Mouse (Mus musculus): ENCODE results near the gene Cox15. TPM values are rescaled to one million over a fixed set of nuclear protein-coding genes. Genes with fewer than 3 reads are reported as not detected.
A peak's percentile ranks its signal among the peaks of the same experiment; 100 is the strongest.

Cox15 gene
- polyA plus RNA-seq, 1 experiment, result 18.5 TPM

GRCm38 (mm10) chr19:43766451-43766850 lies 13.7 kb upstream of the Cox15 start:
- TF ChIP-seq CTCF (IDR thresholded peaks at IDR 0.05; ENCODE audit: low read depth, low read length) (no peak), POLR2A (IDR thresholded peaks at IDR 0.05; ENCODE audit: borderline replicate concordance, low read depth, low read length) (no peak)
- H3K4me1 ChIP-seq (ENCODE audit: control insufficient read depth, insufficient read depth, low read length), result peaks cover 7% of the 10 kb centered on the region
- H3K27ac ChIP-seq (ENCODE audit: insufficient read depth, low read depth, low read length), result no peak overlapping the region
- H3K4me3 ChIP-seq (ENCODE audit: insufficient read depth, low read length), result no peak overlapping the region

GRCm38 (mm10) chr19:43762410-43762809 lies 9.6 kb upstream of the Cox15 start:
- H3K4me3 ChIP-seq (ENCODE audit: insufficient read depth, low read length), result no peak overlapping the region
- TF ChIP-seq POLR2A (IDR thresholded peaks at IDR 0.05; ENCODE audit: borderline replicate concordance, low read depth, low read length) (no peak), CTCF (IDR thresholded peaks at IDR 0.05; ENCODE audit: low read depth, low read length) (no peak)
- no peak overlapping the region for H3K27ac ChIP-seq (ENCODE audit: insufficient read depth, low read depth, low read length)
- H3K4me1 ChIP-seq (ENCODE audit: control insufficient read depth, insufficient read depth, low read length), result peaks cover 2% of the 10 kb centered on the region; the same call in 1 of the 2 replicates

GRCm38 (mm10) chr19:43761543-43762256 lies 8.9 kb upstream of the Cox15 start:
- no peak for TF ChIP-seq CTCF (IDR thresholded peaks at IDR 0.05; ENCODE audit: low read depth, low read length)
- TF ChIP-seq POLR2A (IDR thresholded peaks at IDR 0.05; ENCODE audit: borderline replicate concordance, low read depth, low read length), result no peak
- Histone ChIP-seq H3K27ac (ENCODE audit: insufficient read depth, low read depth, low read length) (no peak overlapping the region), H3K4me1 (ENCODE audit: control insufficient read depth, insufficient read depth, low read length) (peaks cover 2% of the 10 kb centered on the region; the same call in 1 of the 2 replicates), H3K4me3 (ENCODE audit: insufficient read depth, low read length) (no peak overlapping the region)

DNA sequence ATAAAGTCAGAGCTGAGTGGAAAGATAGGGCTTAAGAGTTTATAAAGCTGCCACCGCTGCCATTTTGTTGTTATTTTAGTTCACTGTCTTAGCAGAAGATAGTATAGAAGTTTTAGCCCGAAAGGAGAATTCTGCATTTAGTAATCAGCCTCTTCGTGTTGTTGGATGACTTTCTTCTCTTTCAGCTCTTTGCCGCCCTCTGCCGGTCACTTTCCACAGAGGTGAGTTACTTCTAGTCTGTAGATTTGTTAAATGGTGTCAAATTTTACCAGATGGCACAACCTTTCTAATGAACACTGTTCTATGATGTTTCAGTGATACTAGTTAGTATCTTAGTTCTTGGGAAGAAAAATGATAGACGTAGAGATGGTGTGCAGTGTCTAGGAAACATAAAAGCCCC lies 7.7 kb upstream of the Cox15 start:
- H3K4me3 ChIP-seq (ENCODE audit: insufficient read depth, low read length), result no peak overlapping the region
- no peak for TF ChIP-seq POLR2A (IDR thresholded peaks at IDR 0.05; ENCODE audit: borderline replicate concordance, low read depth, low read length)
- TF ChIP-seq CTCF (IDR thresholded peaks at IDR 0.05; ENCODE audit: low read depth, low read length), result no peak
- no peak overlapping the region for H3K27ac ChIP-seq (ENCODE audit: insufficient read depth, low read depth, low read length)
- peaks cover 2% of the 10 kb centered on the region; the same call in 1 of the 2 replicates for H3K4me1 ChIP-seq (ENCODE audit: control insufficient read depth, insufficient read depth, low read length)

GRCm38 (mm10) chr19:43754872-43755271 lies 2.1 kb upstream of the Cox15 start:
- H3K27ac ChIP-seq (ENCODE audit: insufficient read depth, low read depth, low read length), result no peak overlapping the region
- TF ChIP-seq CTCF (IDR thresholded peaks at IDR 0.05; ENCODE audit: low read depth, low read length) (no peak), POLR2A (IDR thresholded peaks at IDR 0.05; ENCODE audit: borderline replicate concordance, low read depth, low read length) (no peak)
- H3K4me1 ChIP-seq (ENCODE audit: control insufficient read depth, insufficient read depth, low read length), result peaks cover 9% of the 10 kb centered on the region
- H3K4me3 ChIP-seq (ENCODE audit: insufficient read depth, low read length), result no peak overlapping the region

DNA sequence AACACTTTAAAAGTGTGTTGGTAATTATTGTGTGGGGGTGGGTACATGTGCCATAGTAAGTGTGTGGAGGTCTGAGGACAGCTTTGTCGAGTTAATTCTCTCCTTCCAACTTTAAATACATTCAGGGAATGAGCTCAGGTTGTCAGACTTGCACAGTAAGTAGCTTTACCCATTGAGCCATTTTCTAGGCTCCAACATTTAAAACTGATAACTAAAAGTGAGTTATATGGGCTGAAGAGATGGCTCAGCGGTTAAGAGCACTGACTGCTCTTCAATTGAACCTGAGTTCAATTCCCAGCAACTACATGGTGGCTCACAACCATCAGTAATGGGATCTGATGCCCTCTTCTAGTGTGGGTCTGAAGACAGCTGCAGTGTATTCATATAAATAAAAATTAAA lies 1.4 kb upstream of the Cox15 start:
- no peak for TF ChIP-seq CTCF (IDR thresholded peaks at IDR 0.05; ENCODE audit: low read depth, low read length)
- no peak for TF ChIP-seq POLR2A (IDR thresholded peaks at IDR 0.05; ENCODE audit: borderline replicate concordance, low read depth, low read length)
- H3K4me1 ChIP-seq (ENCODE audit: control insufficient read depth, insufficient read depth, low read length), result peaks cover 9% of the 10 kb centered on the region
- H3K27ac ChIP-seq (ENCODE audit: insufficient read depth, low read depth, low read length), result no peak overlapping the region
- no peak overlapping the region for H3K4me3 ChIP-seq (ENCODE audit: insufficient read depth, low read length)

- H3K27ac ChIP-seq (ENCODE audit: insufficient read depth, low read depth, low read length), result peak overlapping the region; percentile 96
- H3K4me3 ChIP-seq (ENCODE audit: insufficient read depth, low read length), result peak overlapping the region; percentile 83
- TF ChIP-seq POLR2A (IDR thresholded peaks at IDR 0.05; ENCODE audit: borderline replicate concordance, low read depth, low read length) (no peak), CTCF (IDR thresholded peaks at IDR 0.05; ENCODE audit: low read depth, low read length) (peak; percentile 65; the same call in 1 of the 2 replicates)
- peaks cover 9% of the 10 kb centered on the region for H3K4me1 ChIP-seq (ENCODE audit: control insufficient read depth, insufficient read depth, low read length)
These were observed 531 bp upstream of the Cox15 start for GRCm38 (mm10) chr19:43753226-43753835.

GRCm38 (mm10) chr19:43750008-43750407 lies 2.8 kb downstream of the Cox15 start:
- H3K4me1 ChIP-seq (ENCODE audit: control insufficient read depth, insufficient read depth, low read length), result peaks cover 12% of the 10 kb centered on the region
- TF ChIP-seq CTCF (IDR thresholded peaks at IDR 0.05; ENCODE audit: low read depth, low read length) (no peak), POLR2A (IDR thresholded peaks at IDR 0.05; ENCODE audit: borderline replicate concordance, low read depth, low read length) (no peak)
- no peak overlapping the region for H3K4me3 ChIP-seq (ENCODE audit: insufficient read depth, low read length)
- no peak overlapping the region for H3K27ac ChIP-seq (ENCODE audit: insufficient read depth, low read depth, low read length)

GRCm38 (mm10) chr19:43747877-43748276 lies 4.9 kb downstream of the Cox15 start:
- peaks cover 16% of the 10 kb centered on the region for H3K4me1 ChIP-seq (ENCODE audit: control insufficient read depth, insufficient read depth, low read length)
- H3K27ac ChIP-seq (ENCODE audit: insufficient read depth, low read depth, low read length), result no peak overlapping the region
- no peak overlapping the region for H3K4me3 ChIP-seq (ENCODE audit: insufficient read depth, low read length)
- TF ChIP-seq CTCF (IDR thresholded peaks at IDR 0.05; ENCODE audit: low read depth, low read length), result no peak
- TF ChIP-seq POLR2A (IDR thresholded peaks at IDR 0.05; ENCODE audit: borderline replicate concordance, low read depth, low read length), result no peak

DNA sequence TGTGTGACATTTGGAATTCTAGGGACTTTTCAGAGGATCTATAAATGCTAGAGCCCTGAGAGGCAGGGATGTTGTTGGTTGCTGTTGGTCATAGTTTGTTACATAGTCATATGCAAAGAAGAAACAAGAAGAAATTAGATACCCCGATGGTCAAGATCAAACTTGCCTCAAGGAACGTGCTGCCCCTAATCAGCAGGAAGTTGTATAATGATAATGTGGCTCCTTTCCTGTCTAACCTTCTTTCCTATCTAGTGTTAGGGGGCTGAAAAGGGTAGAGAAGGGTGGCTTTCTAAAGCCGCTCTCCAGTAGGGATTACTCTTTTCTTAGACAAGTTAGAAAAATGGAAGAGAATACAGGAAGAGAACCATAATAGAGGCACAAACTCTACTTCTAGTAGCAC lies 7.1 kb downstream of the Cox15 start:
- no peak overlapping the region for H3K4me3 ChIP-seq (ENCODE audit: insufficient read depth, low read length)
- no peak overlapping the region for H3K27ac ChIP-seq (ENCODE audit: insufficient read depth, low read depth, low read length)
- H3K4me1 ChIP-seq (ENCODE audit: control insufficient read depth, insufficient read depth, low read length), result peaks cover 10% of the 10 kb centered on the region
- TF ChIP-seq CTCF (IDR thresholded peaks at IDR 0.05; ENCODE audit: low read depth, low read length) (no peak), POLR2A (IDR thresholded peaks at IDR 0.05; ENCODE audit: borderline replicate concordance, low read depth, low read length) (no peak)
